Mouse (Mus musculus) spleen, adult 18-20 months (tissue): ENCODE results near the gene Sidt2.

Experiments
- DNase-seq, 2 experiments: peaks; one replicate each; pipeline ENCODE4 v3.0.0; 2022; ENCODE audit warnings: mixed read lengths in 2 of 2

Sidt2 gene

GRCm38 (mm10) chr9:45955107-45955963, at the start of gene Sidt2:
Sidt2 (minus strand) TSS chr9:45955258.
- DNase-seq, result peak; percentile 82 to 86

- no peak for DNase-seq
These were observed 49.5 kb upstream of the Sidt2 start for GRCm38 (mm10) chr9:46004529-46004928.

GRCm38 (mm10) chr9:46003729-46004128, 48.7 kb upstream of the Sidt2 start:
- peak; percentile 41 to 80 for DNase-seq

- no peak for DNase-seq
These were observed 44.0 kb upstream of the Sidt2 start for GRCm38 (mm10) chr9:45999009-45999408.

- DNase-seq, result peak in 1 of 2 experiments; percentile 26
These were observed 30.1 kb upstream of the Sidt2 start for GRCm38 (mm10) chr9:45985229-45985567.

GRCm38 (mm10) chr9:45984409-45985228, 29.6 kb upstream of the Sidt2 start:
- peak; percentile 76 to 87 for DNase-seq

GRCm38 (mm10) chr9:45983676-45984408, 28.8 kb upstream of the Sidt2 start:
- peak in 1 of 2 experiments; percentile 11 for DNase-seq

- DNase-seq, result no peak
These were observed 26.3 kb upstream of the Sidt2 start for GRCm38 (mm10) chr9:45981331-45981730.

- DNase-seq, result no peak
These were observed 25.6 kb upstream of the Sidt2 start for GRCm38 (mm10) chr9:45980611-45981010.

- no peak for DNase-seq
These were observed 24.7 kb upstream of the Sidt2 start for GRCm38 (mm10) chr9:45979778-45980177.

- DNase-seq, result no peak
These were observed 21.8 kb upstream of the Sidt2 start for GRCm38 (mm10) chr9:45976884-45977283.

GRCm38 (mm10) chr9:45963577-45963976, 8.5 kb upstream of the Sidt2 start:
- no peak for DNase-seq

GRCm38 (mm10) chr9:45961855-45962254, 6.8 kb upstream of the Sidt2 start:
- DNase-seq, result no peak

GRCm38 (mm10) chr9:45959661-45960060, 4.6 kb upstream of the Sidt2 start:
- no peak for DNase-seq

GRCm38 (mm10) chr9:45958851-45959250, 3.8 kb upstream of the Sidt2 start:
- no peak for DNase-seq

- DNase-seq, result no peak
These were observed 3.1 kb upstream of the Sidt2 start for GRCm38 (mm10) chr9:45958023-45958670.

- peak in 1 of 2 experiments; percentile 54 for DNase-seq
These were observed 558 bp downstream of the Sidt2 start for GRCm38 (mm10) chr9:45954294-45955106.

GRCm38 (mm10) chr9:45953511-45954293, 1.4 kb downstream of the Sidt2 start:
- DNase-seq, result no peak

GRCm38 (mm10) chr9:45952890-45953289, 2.2 kb downstream of the Sidt2 start:
- DNase-seq, result no peak

- no peak for DNase-seq
These were observed 3.0 kb downstream of the Sidt2 start for GRCm38 (mm10) chr9:45952057-45952456.

GRCm38 (mm10) chr9:45946872-45947183, 8.2 kb downstream of the Sidt2 start:
- DNase-seq, result no peak
